Mouse (Mus musculus) layer of hippocampus, adult 2 months (tissue): Measurements from ENCODE around the gene Iqgap2. TPM values are rescaled to one million over a fixed set of nuclear protein-coding genes. Genes with fewer than 3 reads are reported as not detected.

Experiments
- DNase-seq, 2 experiments: peaks; one replicate each; pipeline ENCODE4 v3.0.0; 2022; ENCODE audit warnings: low spot score in 2 of 2
- H3K27ac ChIP-seq: fragments of 200-600 bp; 2 replicates; pipeline ENCODE4 v1.8.1; 2022
- H3K4me3 ChIP-seq: fragments of 200-600 bp; 2 replicates; pipeline ENCODE4 v1.8.1; 2022; ENCODE audit warnings: mild to moderate bottlenecking
- CTCF ChIP-seq: fragments of 200-600 bp; conservative IDR thresholded peaks from 2 replicates; pipeline ENCODE4 v1.8.1; 2022; ENCODE audit warnings: antibody characterized with exemption, mild to moderate bottlenecking, moderate library complexity
- total RNA-seq, 2 experiments: library from RNA; stranded (reverse); gene quantifications; 2 replicates each; pipeline ENCODE4 v1.2.3; 2021

Gene Iqgap2
- total RNA-seq, 2 experiments from 2014 or later: 95.2 to 97.7 TPM

DNA sequence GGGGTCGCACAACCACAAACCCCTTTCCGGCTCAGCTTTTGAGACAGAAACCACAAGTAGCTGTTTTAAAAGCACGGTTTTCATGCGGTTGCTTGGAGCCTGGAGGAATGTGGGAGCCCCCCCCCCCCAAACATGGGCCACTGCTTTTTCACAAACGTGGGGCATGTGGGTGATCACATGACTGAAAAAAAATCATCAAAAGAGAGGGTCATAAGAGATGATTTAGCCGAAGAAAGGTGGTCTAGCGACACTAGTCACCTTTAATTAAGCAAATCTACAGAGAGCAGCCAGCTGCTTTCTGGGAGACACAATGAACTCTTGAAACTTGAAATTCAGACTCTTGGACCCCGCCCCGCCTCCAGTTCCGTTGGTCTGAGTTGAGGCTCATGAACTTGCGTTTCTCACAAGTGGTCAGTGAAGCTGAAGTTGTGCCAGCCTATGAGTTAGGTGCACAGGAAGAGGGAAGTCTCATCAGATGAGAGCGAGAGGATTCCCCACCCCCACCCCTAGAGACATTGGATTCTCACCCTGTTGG lies 956 bp upstream of the Iqgap2 start:
- no peak for DNase-seq
- no peak for TF ChIP-seq CTCF
- Histone ChIP-seq H3K4me3 (peak overlapping the region; percentile 96), H3K27ac (peak overlapping the region; percentile 95)

DNA sequence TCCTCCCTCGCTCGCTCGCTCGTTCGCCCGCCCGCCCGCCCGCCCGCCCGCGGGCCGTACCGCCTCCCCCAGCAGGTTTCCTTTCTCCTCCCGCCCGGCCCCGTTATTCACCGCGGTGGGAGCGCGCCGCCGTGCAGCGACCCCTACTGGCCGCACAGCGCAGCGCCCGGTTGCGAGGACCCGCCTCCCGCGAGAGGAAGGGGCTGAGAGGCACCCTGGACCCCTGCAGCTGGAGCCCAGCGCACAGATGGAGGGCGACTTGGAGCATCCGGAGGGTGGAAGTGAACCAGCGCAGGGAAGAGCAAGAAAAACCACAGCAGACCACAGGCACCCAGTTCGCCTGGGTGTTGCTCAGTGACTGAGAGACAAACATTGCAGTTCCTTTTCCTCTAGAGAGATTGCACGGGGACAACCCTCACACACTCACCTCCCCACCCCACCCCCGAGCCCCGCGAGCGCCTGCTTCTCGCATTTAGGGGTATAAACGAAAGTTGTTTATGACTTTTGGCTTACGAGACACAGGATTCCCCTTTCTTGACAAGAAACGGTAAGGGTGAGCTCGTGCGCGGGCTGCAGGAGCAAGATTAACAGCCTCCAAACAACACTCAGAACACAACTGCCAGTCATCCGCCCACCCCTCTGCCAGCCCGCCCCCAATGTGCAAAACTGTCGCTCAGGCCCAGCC lies 346 bp upstream of the Iqgap2 start:
- peak; percentile 63 to 81 for DNase-seq
- TF ChIP-seq CTCF: peak; percentile 86
- Histone ChIP-seq H3K27ac (peak overlapping the region; percentile 95), H3K4me3 (peak overlapping the region; percentile 96)

- TF ChIP-seq CTCF: peak; percentile 69
- peak overlapping the region; percentile 96 for H3K4me3 ChIP-seq
- peak overlapping the region; percentile 95 for H3K27ac ChIP-seq
- peak in 1 of 2 experiments; percentile 55 for DNase-seq
Measured at GRCm38 (mm10) chr13:95890851-95891471, 761 bp downstream of the Iqgap2 start.

GRCm38 (mm10) chr13:95889981-95890545 lies 1.7 kb downstream of the Iqgap2 start:
- no peak for DNase-seq
- TF ChIP-seq CTCF: no peak
- Histone ChIP-seq H3K4me3 (peak overlapping the region; percentile 56), H3K27ac (peak overlapping the region; percentile 67)

DNA sequence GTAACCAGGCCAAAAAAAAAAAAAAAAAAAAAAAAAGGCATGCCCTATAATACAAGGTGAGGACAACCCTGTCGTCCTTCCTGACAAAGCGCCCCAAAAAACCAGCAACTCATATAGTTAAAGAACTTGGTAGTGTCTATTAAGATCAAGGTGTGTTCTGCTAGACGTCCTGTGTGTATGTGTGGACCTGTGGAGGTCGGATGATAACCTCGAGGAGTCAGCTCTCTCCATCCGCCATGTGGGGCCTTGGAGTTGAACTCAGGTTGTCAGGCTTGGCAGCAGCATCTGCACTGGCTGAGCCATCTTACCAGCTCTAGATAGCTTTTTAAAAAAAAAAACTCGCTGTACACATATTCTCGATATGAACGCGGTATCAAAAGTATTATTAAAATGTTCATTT lies 2.4 kb downstream of the Iqgap2 start:
- peak overlapping the region; percentile 56 for H3K4me3 ChIP-seq
- peak overlapping the region; percentile 67; the same call in 1 of the 2 replicates for H3K27ac ChIP-seq
- no peak for DNase-seq
- no peak for TF ChIP-seq CTCF

DNA sequence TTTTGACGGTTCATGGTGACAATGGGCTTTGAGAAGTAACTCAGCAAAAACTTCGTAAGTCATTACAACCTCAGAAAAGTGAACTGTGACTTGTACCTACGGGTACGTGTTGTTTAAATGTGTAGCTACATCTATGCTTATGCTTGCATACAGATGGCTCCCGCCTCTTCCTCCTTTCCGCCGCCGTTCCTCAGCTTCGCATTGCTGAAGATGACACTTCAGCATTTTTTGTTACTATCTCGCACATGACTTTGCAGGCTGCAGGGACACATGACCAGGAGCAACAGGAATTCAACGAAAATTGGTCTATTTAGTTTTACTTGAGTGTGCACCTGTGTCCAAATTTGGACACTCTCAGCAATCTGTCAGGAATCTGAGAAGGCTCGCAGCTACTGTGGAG lies 3.1 kb downstream of the Iqgap2 start:
- no peak for TF ChIP-seq CTCF
- no peak for DNase-seq
- H3K4me3 ChIP-seq: no peak overlapping the region
- no peak overlapping the region for H3K27ac ChIP-seq

- no peak for TF ChIP-seq CTCF
- Histone ChIP-seq H3K27ac (no peak overlapping the region), H3K4me3 (no peak overlapping the region)
- DNase-seq: no peak
Measured at GRCm38 (mm10) chr13:95888170-95888569, 3.6 kb downstream of the Iqgap2 start.

GRCm38 (mm10) chr13:95887375-95887774 lies 4.3 kb downstream of the Iqgap2 start:
- Histone ChIP-seq H3K27ac (no peak overlapping the region), H3K4me3 (no peak overlapping the region)
- no peak for DNase-seq
- TF ChIP-seq CTCF: no peak

- no peak for DNase-seq
- H3K4me3 ChIP-seq: no peak overlapping the region
- no peak for TF ChIP-seq CTCF
- no peak overlapping the region for H3K27ac ChIP-seq
Measured at GRCm38 (mm10) chr13:95884455-95884854, 7.3 kb downstream of the Iqgap2 start.

DNA sequence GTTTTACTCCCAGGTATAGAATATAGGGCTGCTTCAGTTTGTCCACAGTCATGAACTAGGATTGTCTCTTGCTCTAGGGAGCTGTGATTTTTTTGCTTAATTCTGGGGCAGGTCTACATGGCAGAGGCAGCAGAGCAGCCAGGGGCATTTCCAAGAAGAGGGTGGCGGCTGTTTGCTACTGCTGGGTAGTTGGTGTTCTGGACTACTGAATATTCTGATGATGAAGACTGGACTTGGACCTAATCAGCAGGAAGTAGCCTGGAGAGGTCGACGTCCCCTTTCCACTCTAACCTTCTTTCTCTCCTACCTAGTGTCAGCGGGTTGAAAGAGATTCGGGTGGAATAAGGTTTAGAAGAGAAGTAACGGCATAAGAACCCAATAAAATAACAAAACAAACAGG lies 9.7 kb downstream of the Iqgap2 start:
- Histone ChIP-seq H3K27ac (no peak overlapping the region), H3K4me3 (no peak overlapping the region)
- TF ChIP-seq CTCF: no peak
- DNase-seq: no peak

GRCm38 (mm10) chr13:95881427-95881826 lies 10.3 kb downstream of the Iqgap2 start:
- Histone ChIP-seq H3K4me3 (no peak overlapping the region), H3K27ac (no peak overlapping the region)
- TF ChIP-seq CTCF: no peak
- DNase-seq: no peak

- DNase-seq: no peak
- no peak for TF ChIP-seq CTCF
- H3K4me3 ChIP-seq: no peak overlapping the region; the same call in 1 of the 2 replicates
- H3K27ac ChIP-seq: no peak overlapping the region
Measured at GRCm38 (mm10) chr13:95880633-95881032, 11.1 kb downstream of the Iqgap2 start.

DNA sequence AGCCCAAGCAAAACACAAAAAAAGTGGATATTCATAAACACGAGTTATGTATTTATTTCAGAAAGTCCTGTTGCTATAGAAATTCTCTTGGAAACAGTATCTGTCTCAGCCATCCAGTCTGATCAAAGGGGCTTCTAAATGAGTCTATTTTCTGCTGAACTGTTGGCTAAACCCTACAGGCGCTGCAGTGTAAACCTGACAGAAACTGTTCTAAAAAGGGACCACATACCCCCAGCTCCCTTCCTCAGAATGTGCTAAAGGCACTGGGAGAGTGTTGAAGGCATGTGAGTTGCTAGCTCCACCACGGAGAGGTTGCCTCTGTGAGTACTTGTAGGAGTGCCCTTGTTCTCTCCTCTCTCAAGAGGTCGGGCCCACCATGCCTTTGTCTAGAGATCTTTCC lies 19.7 kb downstream of the Iqgap2 start:
- Histone ChIP-seq H3K27ac (peak overlapping the region; percentile 75), H3K4me3 (peak overlapping the region; percentile 10; the same call in 1 of the 2 replicates)
- TF ChIP-seq CTCF: no peak
- DNase-seq: no peak
